ENCODE assay signal across 11 mouse cellular contexts in the genomic region with DNA sequence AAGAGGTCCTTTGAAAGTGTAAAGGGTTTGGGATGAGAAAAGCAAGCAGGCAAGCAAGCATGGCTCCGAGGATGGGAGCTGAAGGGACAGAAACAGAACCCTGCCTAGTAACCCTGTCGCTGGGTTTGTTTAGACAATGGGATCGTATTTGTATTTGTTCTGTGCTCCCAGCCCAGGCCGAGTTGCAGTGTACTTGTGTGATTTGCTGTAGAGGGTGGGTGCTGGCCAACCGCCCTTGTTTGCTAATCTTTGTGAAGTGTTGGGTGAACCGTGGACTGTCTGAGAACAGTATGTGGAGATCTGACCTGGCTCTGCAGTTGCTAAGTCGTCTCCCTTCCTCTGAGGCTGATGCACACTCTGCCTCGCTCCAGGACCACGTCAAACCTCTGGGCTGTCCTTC.
DNase-seq lines count a peak whose midpoint lies in the region; ATAC-seq and TF ChIP-seq lines count a peak whose summit lies in the region.
"Had no signal": no experiment of that assay in that cellular context is flagged by ENCODE, and none has a peak within 500 bp of the region (broad histone marks: within the 10 kb centered on the region; RNA-seq: fewer than 3 reads in every experiment).

No protein-coding gene starts in this region.

- no peak for TF ChIP-seq CTCF in heart, adult 2 months (IDR thresholded peaks at IDR 0.05)
- no peak for TF ChIP-seq CTCF in brain, embryonic 14.5 days (IDR thresholded peaks at IDR 0.05; ENCODE audit: borderline replicate concordance, extremely low read depth, insufficient read depth, insufficient read length)
- no peak for TF ChIP-seq CTCF in lung, postnatal 0 days (IDR thresholded peaks at IDR 0.05)

- H3K27ac ChIP-seq in heart, adult 2 months, result no peak overlapping the region; the same call in 1 of the 2 replicates
- no peak overlapping the region for H3K27ac ChIP-seq in lung, postnatal 0 days (ENCODE audit: low read length)
- no peak overlapping the region for H3K27ac ChIP-seq in forebrain, embryonic 15.5 days (replicated peaks)
- H3K27ac ChIP-seq: kidney, embryonic 15.5 days had no signal

- H3K4me3 ChIP-seq in heart, adult 2 months, result no peak overlapping the region
- no peak overlapping the region for H3K4me3 ChIP-seq in lung, postnatal 0 days (ENCODE audit: low read depth, low read length)
- H3K4me3 ChIP-seq in forebrain, embryonic 15.5 days, result no peak overlapping the region
- H3K4me3 ChIP-seq: kidney, embryonic 15.5 days had no signal

- no peak overlapping the region for H3K9ac ChIP-seq in heart, adult 2 months (ENCODE audit: low read depth, low read length)
- H3K9ac ChIP-seq in lung, postnatal 0 days (replicated peaks; ENCODE audit: low read depth), result no peak overlapping the region
- H3K9ac ChIP-seq in forebrain, embryonic 15.5 days (replicated peaks), result no peak overlapping the region
- H3K9ac ChIP-seq: kidney, embryonic 15.5 days had no signal

- no peak for TF ChIP-seq POLR2A in heart, adult 2 months (IDR thresholded peaks at IDR 0.05; ENCODE audit: insufficient read depth, low read depth, low read length)
- TF ChIP-seq POLR2A in brain, embryonic 14.5 days (IDR thresholded peaks at IDR 0.05; ENCODE audit: borderline replicate concordance, extremely low read depth, insufficient read depth, insufficient read length, poor library complexity, severe bottlenecking), result no peak

- H3K79me2 ChIP-seq in heart, adult 2 months (replicated peaks; ENCODE audit: control insufficient read depth, insufficient read depth, low read length), result no peaks in the 10 kb centered on the region

- no peaks in the 10 kb centered on the region for H3K36me3 ChIP-seq in heart, adult 2 months (ENCODE audit: control insufficient read depth, insufficient read depth, low read length)
- no peaks in the 10 kb centered on the region for H3K36me3 ChIP-seq in lung, postnatal 0 days (ENCODE audit: insufficient read depth, low read length)
- no peaks in the 10 kb centered on the region for H3K36me3 ChIP-seq in forebrain, embryonic 15.5 days
- H3K36me3 ChIP-seq: kidney, embryonic 15.5 days had no signal

- peaks cover 12% of the 10 kb centered on the region for H3K4me1 ChIP-seq in heart, adult 2 months (ENCODE audit: control insufficient read depth, insufficient read depth, low read length)
- H3K4me1 ChIP-seq in lung, postnatal 0 days (ENCODE audit: insufficient read depth, low read depth, low read length), result peaks cover 29% of the 10 kb centered on the region; the same call in 1 of the 2 replicates
- peaks cover 65% of the 10 kb centered on the region for H3K4me1 ChIP-seq in forebrain, embryonic 15.5 days

- WGBS in heart, adult 2 months, result 35% methylated on average over 9 of the region's 9 CpGs
- WGBS in large intestine, adult 2 months, result 12% methylated on average over 9 of the region's 9 CpGs
- 11% methylated on average over 9 of the region's 9 CpGs for WGBS in lung, postnatal 0 days
- 40% methylated on average over 9 of the region's 9 CpGs for WGBS in forebrain, embryonic 15.5 days

- 0 out of 2 replicates have a peak, but pooled peaks have one; percentile 49 for TF ChIP-seq EP300 in heart, adult 2 months (IDR thresholded peaks at IDR 0.05; ENCODE audit: insufficient read depth, low read depth, low read length)
- no peak for TF ChIP-seq EP300 in lung, postnatal 0 days (IDR thresholded peaks at IDR 0.05)

- intact Hi-C loops in heart, adult 2 months (cut with DNase I), result loop anchor here (5.0 kb wide), 1 partner anchor 85 kb away; no protein-coding TSS in a partner anchor

- ATAC-seq in lung, postnatal 0 days, result peak; percentile 43
- ATAC-seq in forebrain, embryonic 15.5 days (replicated peaks), result no peak

- H3K9me3 ChIP-seq in lung, postnatal 0 days (ENCODE audit: low read length), result no peaks in the 10 kb centered on the region
- H3K9me3 ChIP-seq in forebrain, embryonic 15.5 days, result no peaks in the 10 kb centered on the region
- H3K9me3 ChIP-seq: kidney, embryonic 15.5 days had no signal

- no peak overlapping the region for H3K4me2 ChIP-seq in lung, postnatal 0 days (replicated peaks; ENCODE audit: low read depth, low read length)
- H3K4me2 ChIP-seq in forebrain, embryonic 15.5 days (replicated peaks), result no peak overlapping the region
- H3K4me2 ChIP-seq: kidney, embryonic 15.5 days had no signal

- no peaks in the 10 kb centered on the region for H3K27me3 ChIP-seq in heart, adult 2 months (ENCODE audit: control insufficient read depth, insufficient read depth, low read length)
- H3K27me3 ChIP-seq in lung, postnatal 0 days (replicated peaks; ENCODE audit: insufficient read depth, low read length), result no peaks in the 10 kb centered on the region
- no peaks in the 10 kb centered on the region for H3K27me3 ChIP-seq in forebrain, embryonic 15.5 days

- peak; percentile 32 to 43 for DNase-seq in heart, adult 2 months
- no peak for DNase-seq in heart, adult 8-10 months (ENCODE audit: low spot score)
- peak; percentile 49 for DNase-seq in brain, embryonic 14.5 days (ENCODE audit: low read depth)
- peak; percentile 25 for DNase-seq in large intestine, adult 2 months (ENCODE audit: low read depth, low spot score)
- peak; percentile 59 for DNase-seq in lung, postnatal 0 days (ENCODE audit: low spot score)
- no peak for DNase-seq in cerebellum, adult 11-12 months
- no peak for DNase-seq in frontal cortex, postnatal 14 days (ENCODE audit: low spot score in 2 of 2)
- DNase-seq: cerebellum, postnatal 14 days; gastrocnemius, postnatal 25 days had no signal

Comparison
In these comparisons a context has a peak if more than half of its experiments do, and no peak if none do; other contexts are left out.
1. DNase-seq: peak in heart, adult 2 months (2 of 2), brain, embryonic 14.5 days (single experiment), large intestine, adult 2 months (single experiment) and lung, postnatal 0 days (single experiment); none in heart, adult 8-10 months (single experiment), cerebellum, adult 11-12 months (single experiment) and frontal cortex, postnatal 14 days (0 of 2).